Mouse (Mus musculus) stomach, adult 2 months (tissue): ENCODE results near the gene Gm45194. TPM values are rescaled to one million over a fixed set of nuclear protein-coding genes. Genes with fewer than 3 reads are reported as not detected.

Experiments
- polyA plus RNA-seq: library from polyadenylated mRNA; depleted of rRNA; stranded (reverse); fragments of >200 nt; gene quantifications from 2 replicates; pipeline ENCODE4 v1.2.3, GENCODE M21; 2012; rRNA removed

The Gm45194 gene
- polyA plus RNA-seq, result not detected in 2 replicates

GRCm38 (mm10) chrX:111891089-111891488, at the start of gene Gm45194:
TSS of gene Gm45194 (plus strand) at chrX:111891389.

GRCm38 (mm10) chrX:112010707-112011106, 119.5 kb downstream of the Gm45194 start, which contains the start of gene Tex16:
TSS of gene Tex16 (plus strand) at chrX:112011007.

GRCm38 (mm10) chrX:112238749-112239148, 347.6 kb downstream of the Gm45194 start, which contains the start of gene 4933403O08Rik:
TSS of gene 4933403O08Rik (plus strand) at chrX:112239049.

Other genes starting within 250 kb of the Gm45194 start
- 0.02 TPM in 2 replicates for gene Hdx, start 194.3 kb upstream of the Gm45194 start, polyA plus RNA-seq
- not detected in 2 replicates for gene Tex16, start 119.6 kb downstream of the Gm45194 start, polyA plus RNA-seq